Mouse (Mus musculus) MEL-GATA-1-ER (cell line): ENCODE data around the gene Dusp16.

Experiments
- DNase-seq: peaks from one replicate; pipeline ENCODE4 v3.0.0-alpha.2; 2012; ENCODE audit warnings: low read depth; ENCODE audit errors: extremely low read depth

Dusp16 gene

DNA sequence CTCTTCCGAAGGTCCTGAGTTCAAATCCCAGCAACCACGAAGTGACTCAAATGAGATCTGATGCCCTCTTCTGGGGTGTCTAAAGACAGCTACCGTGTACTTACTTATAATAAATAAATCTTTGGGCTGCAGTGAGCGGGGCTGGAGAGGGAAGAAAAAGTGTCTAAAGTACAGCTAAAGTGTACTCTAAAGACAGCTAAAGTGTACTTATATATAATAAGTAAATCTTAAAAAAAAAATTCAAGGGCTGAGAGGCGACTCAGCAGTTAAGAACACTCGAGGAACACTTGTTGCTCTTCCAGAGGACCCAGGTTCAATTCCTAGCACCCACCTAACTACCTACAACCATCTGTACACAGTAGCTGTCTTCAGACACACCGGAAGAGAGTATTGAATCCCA lies 46.5 kb downstream of the Dusp16 start:
- DNase-seq, result no peak

DNA sequence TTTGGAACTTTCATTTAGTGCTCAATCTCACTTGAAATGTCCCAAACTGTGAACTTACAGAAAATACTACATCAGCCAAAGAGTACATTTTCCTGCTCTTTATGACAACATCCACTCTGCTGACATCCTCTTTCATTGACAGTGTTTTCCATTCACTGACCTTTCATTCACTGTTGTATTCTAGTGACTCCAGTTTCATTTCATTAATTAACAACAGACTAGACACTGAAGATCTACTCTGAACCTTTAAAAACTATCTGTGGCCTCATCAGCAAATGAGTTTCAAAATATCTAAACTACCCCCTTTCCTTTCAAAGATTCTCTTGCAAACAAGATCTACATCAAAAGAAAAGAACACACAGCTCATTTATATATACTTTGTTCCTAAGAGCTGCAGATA lies 48.9 kb downstream of the Dusp16 start:
- DNase-seq, result no peak

DNA sequence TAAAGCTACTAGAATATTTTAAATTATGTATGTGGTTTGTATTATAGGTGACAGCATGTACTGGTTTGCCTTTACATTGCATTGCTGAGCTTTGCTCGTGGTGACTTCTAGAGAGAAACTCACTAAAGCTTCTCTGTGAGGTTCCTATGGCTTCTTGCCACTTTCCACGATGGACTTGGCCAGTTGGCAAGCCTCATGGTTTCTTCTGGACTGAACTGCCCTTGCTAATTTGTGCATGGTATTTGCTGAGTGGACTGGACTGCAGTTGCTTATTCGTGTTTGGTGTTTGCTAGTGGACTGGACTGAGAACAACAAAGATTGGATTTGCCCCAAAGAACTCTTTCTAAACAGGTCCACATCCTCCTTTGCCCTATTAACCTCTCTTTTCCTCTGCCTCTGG lies 55.6 kb downstream of the Dusp16 start:
- no peak for DNase-seq

DNA sequence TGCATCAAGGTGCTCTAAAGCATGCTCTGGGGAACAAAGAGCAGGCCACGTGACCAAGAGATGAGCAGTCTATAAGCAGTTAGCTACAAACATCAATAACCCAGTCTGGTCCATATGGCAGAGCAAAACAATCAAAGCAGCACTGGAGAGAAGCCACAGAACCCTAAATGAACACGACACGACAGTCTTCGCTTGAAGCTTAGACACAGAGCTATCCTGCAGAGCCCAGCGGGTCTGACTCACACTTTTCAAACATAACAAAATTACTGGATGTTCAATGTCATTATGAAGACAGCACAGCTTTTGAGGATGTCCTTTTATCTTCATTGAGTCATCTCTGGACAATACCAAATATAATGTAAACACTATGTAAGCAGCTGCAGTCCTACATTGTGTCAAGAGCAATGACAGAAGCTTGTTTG lies 58.6 kb downstream of the Dusp16 start:
- DNase-seq, result no peak

DNA sequence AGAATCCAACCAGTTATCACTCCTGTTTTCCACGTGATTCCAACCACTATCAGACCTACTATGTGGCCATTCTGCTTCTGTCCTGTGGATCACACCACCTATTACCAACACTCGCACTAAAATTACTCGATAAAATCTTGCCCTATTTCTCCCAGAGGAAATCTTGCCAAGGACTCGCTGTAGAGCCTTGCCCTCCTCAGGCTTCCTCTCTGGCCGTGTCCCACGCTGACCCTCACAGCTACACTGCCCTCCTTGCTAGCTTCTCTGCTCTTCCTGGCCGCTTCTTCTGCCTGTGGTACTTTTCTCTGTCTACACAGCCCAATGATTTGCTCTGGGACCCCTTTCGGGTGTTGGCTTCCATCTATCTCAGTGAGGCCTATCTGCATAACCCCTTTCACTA lies 59.6 kb downstream of the Dusp16 start:
- no peak for DNase-seq

DNA sequence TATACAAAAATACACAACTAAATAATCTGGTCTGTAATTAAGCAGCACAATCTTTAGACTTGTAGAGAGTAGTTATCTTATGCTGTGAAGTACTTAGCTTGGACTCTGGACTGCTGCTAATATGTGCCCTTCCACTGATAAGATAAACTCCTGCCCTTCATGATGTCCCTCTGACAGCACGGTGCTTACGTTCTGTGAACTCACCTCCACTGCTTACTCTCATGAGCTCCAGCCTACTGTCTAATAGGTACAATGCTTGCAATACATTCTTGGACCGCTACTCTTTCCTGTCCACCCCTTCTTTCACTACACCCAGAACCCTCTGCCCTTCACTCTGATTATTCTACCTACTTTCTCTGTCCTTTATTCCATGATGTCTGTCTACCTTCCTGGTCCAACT lies 61.4 kb downstream of the Dusp16 start:
- DNase-seq, result no peak

DNA sequence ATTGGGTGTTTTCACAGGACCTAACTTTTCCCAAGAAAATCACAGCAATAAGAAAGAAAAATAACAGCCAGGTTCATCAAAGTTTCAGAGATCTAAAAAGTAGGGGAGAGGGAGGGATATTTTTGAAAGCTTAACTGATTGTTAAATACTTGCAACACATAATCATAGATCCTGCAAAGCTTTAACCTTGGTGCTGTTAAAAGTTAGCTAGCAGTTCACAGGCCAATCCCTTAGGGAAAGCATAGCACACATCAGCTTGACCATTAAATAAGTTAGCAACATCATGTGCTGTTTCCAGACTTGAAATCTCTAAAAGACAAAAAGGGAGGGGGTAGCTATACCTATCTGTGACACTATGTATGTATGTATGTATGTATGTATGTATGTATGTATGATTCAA lies 67.0 kb downstream of the Dusp16 start:
- DNase-seq, result no peak

DNA sequence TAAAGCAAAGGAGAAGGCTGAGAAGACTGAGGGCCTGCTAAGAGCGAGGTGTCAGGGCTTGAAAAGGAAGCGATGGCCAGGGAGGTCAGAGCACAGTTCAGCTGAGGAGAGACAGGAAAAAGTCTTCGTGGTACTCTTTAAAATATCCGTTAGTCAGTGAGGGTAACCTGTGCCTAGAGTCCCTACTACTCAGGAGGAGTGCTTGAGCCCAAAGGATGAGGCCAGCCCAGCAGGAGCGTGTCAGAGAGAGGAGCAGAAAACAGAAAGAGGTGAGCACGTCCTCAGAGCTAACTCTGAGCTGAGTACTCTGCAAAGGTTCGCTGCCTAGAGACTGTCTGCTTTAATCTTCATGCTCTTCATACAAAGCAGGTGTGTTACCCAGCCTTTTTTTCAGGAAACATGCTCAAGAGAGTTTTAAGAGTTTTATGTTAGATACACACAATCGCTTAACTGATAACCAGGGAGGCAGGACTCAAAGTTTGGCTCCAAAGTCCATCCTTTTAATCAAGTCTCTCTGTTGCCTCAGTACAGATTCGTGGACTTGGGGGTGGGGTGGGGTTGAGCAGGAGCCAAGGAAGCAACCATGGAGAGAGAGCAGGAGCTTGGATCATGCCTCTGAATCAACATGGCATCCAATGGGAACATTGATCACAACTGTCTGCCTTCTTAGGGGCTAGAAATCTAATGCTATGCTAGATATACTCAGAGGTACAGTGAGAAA lies 68.4 kb downstream of the Dusp16 start:
- no peak for DNase-seq

DNA sequence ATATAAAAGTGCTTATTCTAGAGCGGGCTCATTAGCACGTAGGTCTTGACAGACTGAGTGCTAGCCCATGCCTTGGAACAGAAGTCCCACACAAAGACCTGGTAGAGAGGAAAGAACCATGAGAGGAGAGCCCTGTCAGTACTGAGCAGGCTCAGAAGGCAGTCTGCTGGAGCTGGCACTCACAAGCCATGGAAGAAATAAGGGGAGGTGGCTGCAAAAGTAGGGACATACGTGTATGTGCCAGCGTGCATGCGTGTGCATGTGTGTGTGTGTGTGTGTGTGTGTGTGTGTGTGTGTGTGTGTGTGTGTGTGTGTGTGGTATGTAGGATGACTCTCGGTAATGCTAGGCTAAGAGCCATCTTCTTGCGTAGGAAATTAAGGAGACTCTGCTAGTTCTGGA lies 69.1 kb downstream of the Dusp16 start:
- DNase-seq, result no peak

DNA sequence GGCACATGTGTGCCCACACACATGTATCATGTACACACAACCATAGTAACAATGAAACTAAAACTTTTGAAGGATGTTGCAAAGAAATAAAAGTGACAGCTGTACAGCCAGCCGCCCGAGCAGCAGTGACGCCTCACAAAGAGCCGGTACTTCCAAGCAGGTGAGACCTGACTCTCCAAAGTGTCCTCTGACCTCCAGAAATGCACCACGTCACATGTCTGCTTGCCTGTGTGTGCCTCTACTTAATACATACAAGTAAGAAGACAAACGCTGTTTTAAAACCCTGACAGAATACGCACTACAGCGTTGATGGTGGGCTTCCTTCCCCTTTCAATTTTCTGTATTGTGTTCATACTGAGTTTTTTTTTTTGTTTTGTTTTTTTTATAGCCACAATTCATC lies 69.5 kb downstream of the Dusp16 start:
- no peak for DNase-seq

DNA sequence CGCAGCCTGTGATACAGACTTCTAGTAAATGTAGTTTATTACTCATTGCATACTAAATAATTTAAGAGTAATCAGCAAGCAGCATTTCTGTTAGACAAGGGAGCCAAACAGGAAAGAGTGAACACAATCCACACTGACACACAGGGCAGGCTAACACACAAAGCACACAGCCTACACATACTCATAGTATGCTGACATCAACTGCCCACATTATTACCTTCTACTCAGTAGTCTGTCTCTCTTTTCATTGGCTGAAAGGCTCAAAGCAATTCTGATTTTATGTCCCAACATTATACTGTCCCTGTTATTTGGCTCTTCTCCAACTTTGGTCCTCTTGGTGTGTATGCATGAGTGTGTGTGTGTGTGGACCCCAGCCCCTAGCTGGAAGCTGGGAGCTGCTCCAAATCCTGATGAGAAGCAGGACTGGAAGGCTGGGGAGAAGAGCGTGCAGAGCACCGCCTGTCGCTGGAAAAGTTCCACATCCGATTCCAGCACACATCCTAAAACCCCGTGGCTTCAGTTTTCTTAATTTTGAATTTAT lies 70.6 kb downstream of the Dusp16 start:
- no peak for DNase-seq

DNA sequence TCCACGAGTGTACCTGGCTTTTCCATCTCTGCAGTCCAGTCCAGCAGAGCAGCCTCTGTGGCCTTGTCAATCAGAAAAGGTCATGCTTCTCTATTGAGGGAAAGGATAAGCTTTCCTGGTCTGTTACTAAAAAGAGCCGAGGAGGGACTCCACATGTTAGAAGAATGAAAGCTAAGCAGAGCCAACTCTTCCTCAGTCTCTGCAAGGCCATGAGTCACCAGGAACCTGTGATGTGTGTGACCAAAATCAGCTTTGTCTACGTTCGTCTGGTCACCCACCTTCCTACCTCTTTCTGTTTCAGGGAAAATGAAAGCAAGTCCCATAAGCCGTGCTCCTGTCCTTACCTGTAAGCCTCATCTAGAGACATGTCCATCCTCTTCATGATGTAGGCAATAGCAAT lies 72.3 kb downstream of the Dusp16 start:
- DNase-seq, result no peak

DNA sequence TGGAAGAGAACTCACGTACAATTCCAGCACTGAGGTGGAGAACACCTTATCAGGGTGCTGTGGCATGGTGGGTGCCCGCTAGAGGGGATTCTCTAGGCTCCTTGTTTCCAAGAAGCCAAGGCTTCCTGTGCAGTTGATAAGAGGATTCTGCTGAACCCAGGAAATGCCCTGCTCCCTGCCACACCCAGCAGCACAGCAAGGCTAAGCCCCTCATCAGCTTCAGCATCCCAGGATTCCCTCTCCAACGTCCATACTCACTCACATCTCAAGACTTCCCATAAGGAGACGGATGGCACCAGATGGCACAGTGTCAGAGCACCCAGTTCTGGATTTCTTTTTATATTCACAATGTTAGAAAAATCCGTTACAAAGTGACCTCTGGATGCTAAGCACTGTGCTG lies 73.3 kb downstream of the Dusp16 start:
- no peak for DNase-seq

DNA sequence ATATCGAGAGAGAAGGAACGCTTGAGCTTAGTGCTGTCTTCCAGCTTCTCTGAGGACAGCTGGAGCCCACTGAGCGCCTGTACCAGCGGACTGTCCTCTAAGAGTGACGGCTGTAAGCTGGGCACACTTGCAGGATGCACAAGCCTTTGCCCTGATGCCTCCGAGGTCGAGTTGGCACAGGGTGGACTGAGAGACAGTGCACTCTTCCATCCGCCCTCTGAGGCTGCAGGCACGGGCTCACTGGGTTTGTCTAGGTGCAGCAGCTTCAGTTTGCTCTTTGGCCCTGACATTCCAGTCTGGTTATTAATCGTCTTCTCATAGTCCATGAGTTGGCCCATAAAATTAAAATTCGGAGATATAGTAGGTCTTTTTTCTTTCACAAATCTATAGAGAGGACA lies 73.8 kb downstream of the Dusp16 start:
- no peak for DNase-seq

DNA sequence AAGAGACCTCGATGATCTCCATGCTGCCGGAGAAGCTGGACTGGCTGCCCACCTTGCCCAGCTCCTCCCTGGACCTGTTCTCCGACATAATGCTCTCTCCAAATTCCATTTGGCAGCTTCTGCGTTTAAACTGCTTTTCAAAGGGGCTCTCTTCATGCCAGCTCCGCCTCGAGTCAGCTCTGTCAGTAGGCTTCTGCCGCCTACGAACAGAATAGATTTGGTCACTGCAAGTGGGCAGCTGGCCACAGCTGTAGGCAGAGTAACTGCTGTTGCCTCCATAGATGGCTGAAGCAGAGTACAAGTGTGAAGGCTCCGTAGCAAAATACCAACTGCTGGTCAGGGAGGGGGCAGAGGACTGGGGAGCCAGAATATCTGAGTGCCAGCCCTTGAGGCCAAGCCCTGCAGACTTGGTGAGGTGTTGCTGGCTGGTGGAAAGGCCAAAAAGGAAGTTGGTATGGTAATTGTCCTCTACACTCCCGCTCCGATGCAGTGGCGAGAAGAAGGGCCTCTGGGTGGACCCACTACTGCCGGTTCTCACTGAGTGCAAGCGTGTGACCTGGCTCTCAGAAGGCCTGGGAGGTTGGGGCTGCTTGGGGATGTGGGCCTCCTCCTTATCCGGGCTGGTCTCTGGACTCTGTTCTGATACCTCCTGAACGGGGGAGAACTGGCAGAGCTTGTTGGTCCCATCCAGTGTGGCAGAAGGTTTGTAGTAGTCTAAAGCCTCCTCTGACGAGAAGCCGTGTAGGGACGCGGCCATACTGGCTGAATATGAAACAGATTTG lies 74.3 kb downstream of the Dusp16 start:
- no peak for DNase-seq

DNA sequence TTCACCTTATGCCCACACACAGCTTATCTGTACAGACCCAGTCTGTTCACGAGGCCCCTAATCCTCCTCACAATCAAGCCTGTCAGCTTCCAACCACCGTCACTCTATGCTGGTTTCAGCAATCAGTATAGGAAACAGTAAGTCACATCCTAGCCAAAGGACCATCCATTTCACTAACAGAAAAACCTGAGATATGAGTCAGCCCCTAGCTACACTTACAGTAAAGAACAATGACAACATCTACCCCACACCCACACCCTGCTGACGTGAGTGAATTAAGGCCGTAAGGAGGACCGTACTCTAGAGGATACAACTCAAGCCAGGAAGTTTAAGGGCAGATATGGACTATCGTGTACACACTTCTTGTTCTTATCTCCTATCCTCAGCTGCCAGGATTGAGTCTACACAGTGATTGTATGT lies 76.2 kb downstream of the Dusp16 start:
- DNase-seq, result no peak

DNA sequence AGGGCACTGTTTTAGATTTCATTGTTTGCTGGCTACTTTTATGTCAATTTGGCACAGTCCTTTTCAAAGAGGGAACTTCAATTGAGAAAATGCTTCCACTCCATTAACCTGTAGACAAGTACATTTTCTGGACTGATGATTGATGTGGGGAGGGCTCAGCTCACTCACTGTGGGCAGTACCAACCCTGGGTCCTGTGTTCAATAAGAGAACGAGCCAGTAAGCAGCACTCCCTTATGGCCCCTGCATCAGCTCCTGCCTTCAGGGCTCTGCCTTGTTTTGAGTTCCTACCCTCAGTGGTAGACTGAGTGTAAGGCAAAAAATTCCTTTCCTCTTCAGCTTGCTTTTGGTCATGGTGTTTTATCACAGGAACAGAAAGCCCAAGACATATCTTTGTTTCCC lies 78.5 kb downstream of the Dusp16 start:
- DNase-seq, result no peak

DNA sequence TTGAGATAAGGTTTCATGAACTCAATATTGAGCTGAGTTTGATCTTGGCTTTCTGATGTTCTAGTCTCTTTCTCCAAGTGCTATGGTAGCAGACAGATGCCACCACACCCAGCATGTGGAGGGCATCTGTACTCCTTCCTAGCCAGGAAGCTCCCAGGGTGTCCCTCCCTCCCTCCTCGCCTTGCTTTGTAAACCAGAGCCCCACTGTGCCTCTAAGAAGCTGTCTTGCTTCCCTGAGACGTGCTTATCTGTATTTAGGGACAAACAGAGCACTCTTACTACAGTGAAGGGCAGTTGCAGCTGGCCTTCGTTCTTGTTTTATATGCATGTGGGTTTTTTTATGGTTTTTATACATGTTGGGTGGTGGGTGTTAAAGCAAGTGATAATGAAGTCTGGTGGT lies 79.1 kb downstream of the Dusp16 start:
- no peak for DNase-seq

DNA sequence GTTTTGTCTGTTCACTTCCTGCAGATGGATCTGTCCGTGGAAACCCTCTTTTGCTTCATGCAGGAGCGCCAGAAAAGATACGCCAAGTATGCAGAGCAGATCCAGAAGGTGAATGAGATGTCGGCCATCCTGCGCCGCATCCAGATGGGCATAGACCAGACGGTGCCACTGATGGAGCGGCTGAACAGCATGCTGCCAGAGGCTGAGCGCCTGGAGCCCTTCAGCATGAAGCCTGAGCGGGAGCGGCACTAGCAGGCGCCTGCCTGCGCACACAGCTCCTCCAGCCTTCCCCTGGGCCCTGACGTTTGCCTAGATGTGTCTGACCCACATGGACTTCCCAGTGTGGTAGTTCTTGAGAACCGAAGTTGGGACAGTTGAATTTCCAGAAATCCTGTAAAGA lies 82.4 kb downstream of the Dusp16 start:
- DNase-seq, result no peak

DNA sequence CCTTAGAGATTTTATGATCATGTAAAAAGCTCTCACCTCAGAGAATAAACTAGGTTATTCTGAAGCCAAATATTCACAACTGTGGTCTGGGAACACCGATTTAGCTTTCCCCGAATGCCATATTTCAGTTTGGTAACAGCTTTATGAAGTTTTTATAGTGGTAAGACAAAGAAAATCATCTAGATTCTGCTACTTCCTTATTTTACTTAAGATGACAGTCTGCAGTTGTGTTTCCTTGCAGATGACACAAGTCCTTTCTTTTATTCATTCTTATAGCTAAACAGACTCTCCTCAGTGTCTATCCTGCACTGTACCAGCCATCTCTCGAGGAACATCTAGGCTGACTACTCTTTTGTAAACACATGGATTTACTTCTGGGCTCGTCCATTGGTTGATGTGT lies 86.0 kb downstream of the Dusp16 start:
- no peak for DNase-seq

DNA sequence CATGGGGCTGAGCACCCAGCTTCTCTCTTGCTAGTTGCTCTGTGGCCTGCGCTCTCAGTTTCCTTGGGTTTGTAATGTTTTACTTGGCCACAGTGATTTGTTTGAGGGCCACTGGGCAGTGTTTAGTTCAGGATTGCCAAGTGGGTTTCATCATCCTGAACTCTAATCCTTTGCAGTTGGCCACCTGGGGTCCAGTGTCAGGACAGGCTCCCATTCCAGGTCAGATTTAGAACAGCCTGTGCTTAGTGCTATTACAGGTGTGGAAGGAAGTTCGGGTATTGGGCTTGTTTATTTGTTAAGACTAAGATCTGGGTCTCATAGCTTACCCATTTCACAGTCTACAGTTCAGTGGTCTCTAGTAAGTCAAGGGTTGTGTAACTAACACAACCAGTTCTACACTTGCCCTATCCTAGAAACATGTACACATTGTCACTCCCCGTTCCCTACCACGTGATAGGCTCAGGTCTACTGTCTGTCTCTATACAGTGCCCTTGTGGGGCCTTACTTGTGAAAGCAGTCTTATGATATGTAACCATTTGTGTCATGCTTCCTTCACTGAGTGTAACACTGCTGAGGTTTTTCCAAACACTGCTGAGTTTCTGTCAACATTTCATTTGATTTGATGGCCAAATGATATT lies 89.3 kb downstream of the Dusp16 start:
- DNase-seq, result no peak

DNA sequence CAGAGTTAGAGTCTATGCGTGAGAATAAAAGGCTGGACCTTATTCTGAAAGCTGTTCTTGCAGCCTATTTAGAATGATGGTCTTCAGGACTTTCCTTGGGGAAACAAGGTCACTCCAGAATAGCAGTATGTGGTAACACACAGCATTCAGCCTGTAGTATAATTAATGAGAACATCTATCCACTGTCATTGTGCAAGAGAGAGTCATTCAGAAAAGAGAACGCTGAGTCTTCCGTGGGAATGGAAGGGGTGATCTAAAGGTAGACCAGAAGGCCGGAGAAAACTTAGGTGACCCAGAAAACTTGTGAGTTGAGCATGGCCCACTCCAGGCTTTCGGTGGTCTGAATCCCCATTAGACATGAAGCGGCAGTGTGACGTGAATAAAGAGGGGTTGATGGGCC lies 90.2 kb downstream of the Dusp16 start:
- DNase-seq, result no peak
